Mouse (Mus musculus): ENCODE measurements at regions not wholly inside any gene's neighbourhood (a gene's known extent, or its start where the extent isn't known, plus 50 kb on each side); places are given as distances from the start of the nearest gene placed in this dataset.

DNA sequence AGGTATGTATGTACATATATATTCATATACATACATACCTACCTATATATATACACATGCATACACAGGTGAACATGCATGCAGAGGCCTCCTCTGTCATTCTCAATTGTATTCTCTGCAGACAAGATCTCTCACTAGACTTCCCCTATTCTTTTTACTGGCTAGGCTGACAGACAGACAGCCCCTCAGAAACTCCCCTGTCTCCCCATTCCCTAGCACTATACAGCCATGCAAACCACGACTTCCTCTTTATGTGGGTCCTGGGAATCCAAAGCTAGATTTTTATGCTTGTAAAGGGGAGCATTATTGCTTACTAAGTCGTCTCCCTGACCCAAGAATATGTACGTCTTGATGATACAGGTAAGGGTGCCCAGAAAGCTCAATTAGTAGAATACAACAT lies 86.9 kb downstream of the Fam124b start:
- no peak for DNase-seq (ENCODE audit: low spot score)

DNA sequence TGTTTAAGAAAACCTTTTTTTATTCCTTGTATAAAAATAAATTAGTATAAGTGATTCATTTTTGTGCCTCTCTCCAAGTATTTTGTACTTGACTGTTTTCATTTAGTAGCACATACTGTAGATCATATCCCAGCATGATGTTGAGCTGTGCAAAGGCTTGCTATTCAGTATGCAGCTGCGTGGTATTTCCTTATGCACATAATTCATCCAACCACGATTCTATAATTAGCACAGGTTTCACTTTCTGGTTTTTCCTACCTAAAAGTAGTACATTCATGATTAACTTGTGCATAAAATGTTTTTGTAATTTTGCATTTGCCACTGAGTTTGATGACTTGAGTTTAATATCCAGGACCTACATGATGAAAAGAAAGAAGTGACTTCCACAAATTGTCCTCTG lies 94.3 kb downstream of the Fam124b start:
- DNase-seq (ENCODE audit: low spot score) = no peak

GRCm38 (mm10) chr1:80115913-80116312 lies 102.4 kb downstream of the Fam124b start:
- no peak for DNase-seq (ENCODE audit: low spot score)

- no peak for DNase-seq (ENCODE audit: low spot score)
These were observed 110.4 kb downstream of the Fam124b start for GRCm38 (mm10) chr1:80107747-80108476.

- DNase-seq (ENCODE audit: low spot score) = peak; percentile 22
These were observed 112.0 kb downstream of the Fam124b start for GRCm38 (mm10) chr1:80106269-80106668.

GRCm38 (mm10) chr1:80098266-80098665 lies 120.0 kb downstream of the Fam124b start:
- DNase-seq (ENCODE audit: low spot score) = no peak

- no peak for DNase-seq (ENCODE audit: low spot score)
These were observed 126.5 kb downstream of the Fam124b start for GRCm38 (mm10) chr1:80091800-80092199.

DNA sequence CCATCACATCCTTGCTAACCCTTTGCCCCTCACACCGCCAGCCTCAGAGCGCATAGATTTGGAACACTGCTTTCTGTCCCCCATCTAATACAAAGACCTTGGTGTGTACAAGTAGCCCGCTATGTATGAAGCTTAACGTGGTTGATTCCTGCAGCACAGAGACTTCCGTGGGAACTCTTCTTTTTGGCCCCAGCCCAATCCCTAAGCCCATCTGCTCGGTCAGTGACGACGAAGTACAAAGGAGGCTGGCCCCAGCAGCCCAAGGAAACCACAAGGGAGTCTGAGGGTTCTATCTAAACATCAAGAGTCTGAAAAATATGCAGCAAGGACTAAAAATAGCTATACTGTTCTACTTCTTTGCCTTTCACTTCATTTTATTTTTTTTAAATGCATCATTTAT lies 126.9 kb downstream of the Fam124b start:
- DNase-seq (ENCODE audit: low spot score) = no peak

- no peak for DNase-seq (ENCODE audit: low spot score)
These were observed 129.6 kb downstream of the Fam124b start for GRCm38 (mm10) chr1:80088651-80089050.

- no peak for DNase-seq (ENCODE audit: low spot score)
These were observed 141.9 kb downstream of the Fam124b start for GRCm38 (mm10) chr1:80076357-80076756.

GRCm38 (mm10) chr1:80074376-80074775 lies 143.9 kb downstream of the Fam124b start:
- no peak for DNase-seq (ENCODE audit: low spot score)

DNA sequence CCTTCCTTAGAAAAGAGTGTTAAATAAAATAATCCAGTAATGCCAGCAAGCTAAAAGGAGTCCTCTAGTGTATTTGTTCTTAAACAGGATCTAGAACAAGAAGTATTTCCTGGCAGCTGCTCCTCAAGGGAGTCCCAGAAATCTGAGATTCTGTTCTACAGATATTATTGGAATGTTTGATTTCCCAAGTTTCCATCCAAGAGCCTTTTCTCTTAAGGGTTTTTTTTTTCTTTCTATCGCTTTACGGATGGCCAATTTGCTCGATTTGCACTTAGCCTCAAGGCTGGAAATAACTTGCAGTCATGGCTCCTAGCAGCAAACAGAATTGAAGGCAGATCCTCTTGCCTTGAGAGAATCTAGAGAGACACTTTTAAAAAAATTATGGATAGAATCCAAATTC lies 144.3 kb downstream of the Fam124b start:
- no peak for DNase-seq (ENCODE audit: low spot score)

DNA sequence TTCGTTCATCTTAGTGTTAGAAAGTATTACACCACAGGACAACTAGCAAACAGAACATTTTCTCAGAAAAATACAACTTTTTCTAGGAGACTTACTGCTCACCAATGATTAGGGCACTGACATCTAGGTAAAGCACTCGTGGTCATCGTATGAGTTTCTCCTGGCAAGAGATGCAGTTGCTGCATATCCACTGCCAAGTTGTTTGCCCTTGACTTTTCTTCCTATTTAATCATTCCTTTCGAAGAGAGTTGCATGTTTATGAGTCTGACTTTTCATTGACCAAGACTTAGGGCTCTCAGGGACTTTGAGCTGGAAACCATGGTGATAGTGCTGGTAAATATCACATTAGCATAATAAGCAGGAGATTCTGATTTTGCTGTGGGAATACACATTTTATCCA lies 149.1 kb downstream of the Fam124b start:
- no peak for DNase-seq (ENCODE audit: low spot score)

- DNase-seq (ENCODE audit: low spot score) = no peak
These were observed 156.2 kb downstream of the Fam124b start for GRCm38 (mm10) chr1:80062121-80062520.

DNA sequence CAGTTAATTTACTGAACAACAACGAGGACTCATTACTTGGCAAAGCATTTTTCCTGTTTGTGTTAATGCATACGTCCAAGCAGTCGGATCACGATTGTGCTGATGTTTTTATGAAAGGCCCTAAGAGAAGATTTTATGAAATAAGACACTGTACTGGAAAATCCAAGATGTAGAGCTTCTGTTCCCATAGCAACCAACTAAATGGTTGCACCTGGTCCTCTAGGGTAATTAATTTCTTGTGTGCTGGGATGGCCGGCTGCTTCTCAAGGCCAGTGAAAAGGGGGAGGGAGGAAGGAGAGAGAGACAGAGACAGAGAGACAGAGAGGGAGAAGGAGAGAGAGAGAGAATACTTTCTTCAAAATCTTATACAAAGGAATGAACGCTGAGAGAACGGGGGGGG lies 156.6 kb downstream of the Fam124b start:
- no peak for DNase-seq (ENCODE audit: low spot score)

- no peak for DNase-seq (ENCODE audit: low spot score)
These were observed 173.1 kb downstream of the Fam124b start for GRCm38 (mm10) chr1:80045141-80045540.

GRCm38 (mm10) chr1:80040409-80040808 lies 177.9 kb downstream of the Fam124b start:
- DNase-seq (ENCODE audit: low spot score) = no peak

DNA sequence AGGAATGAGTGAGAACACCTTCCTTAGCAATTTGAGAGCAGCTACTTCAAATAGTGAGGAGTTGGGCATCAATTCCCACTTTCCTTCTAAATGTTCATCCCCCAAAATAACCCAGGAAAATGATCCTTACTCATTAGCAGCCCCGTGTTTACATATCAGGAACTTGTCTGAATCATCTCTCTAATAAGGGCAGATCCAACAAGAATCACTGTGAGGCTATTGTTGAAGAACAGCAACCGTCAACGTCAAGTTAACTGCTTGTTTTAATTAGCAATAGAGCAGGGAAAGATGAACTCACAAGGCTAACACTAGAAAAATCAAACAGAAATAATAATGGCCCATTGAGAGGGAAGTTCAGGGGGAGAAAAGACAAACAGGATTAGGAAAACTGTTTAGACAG lies 178.4 kb downstream of the Fam124b start:
- no peak for DNase-seq (ENCODE audit: low spot score)

GRCm38 (mm10) chr1:80039161-80039560 lies 178.2 kb upstream of the Serpine2 start:
- DNase-seq (ENCODE audit: low spot score) = no peak

DNA sequence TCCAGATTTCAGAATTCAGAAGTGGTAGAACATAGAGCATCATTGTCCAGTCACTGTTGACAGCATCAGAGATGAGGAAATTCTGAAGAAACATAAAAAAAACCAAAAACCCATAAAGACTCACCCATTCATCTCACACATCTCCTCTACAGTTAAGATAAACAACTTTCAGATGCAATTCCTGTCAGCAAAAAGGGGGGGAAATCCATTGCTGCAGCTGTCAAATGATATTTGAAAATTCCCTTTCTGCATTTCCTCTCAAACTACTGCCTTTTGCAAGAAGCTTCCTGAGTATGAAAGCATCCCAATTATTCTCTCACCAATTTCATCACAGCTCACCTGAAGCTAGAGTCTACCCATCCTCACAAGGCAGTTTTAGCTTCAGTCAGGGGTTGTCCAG lies 177.1 kb upstream of the Serpine2 start:
- DNase-seq (ENCODE audit: low spot score) = no peak

DNA sequence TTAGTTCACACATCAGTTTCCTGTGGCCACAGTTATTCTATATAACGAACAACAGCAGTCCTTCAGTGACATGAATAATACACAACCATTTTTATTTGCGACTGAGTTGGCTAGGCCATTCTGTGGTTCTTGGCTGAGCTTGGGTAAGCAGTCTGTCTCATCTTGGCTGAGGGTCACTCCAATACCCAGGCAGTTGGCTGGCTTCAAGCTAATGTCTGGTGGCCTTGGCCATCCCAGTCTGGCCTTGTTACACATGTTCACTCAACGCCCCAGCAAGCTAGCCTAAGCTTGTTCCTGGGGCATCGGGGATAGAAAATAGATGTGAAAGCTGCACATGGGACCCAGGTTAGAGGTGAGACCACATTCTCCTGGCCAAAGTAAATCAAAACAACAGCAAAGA lies 175.5 kb upstream of the Serpine2 start:
- no peak for DNase-seq (ENCODE audit: low spot score)

DNA sequence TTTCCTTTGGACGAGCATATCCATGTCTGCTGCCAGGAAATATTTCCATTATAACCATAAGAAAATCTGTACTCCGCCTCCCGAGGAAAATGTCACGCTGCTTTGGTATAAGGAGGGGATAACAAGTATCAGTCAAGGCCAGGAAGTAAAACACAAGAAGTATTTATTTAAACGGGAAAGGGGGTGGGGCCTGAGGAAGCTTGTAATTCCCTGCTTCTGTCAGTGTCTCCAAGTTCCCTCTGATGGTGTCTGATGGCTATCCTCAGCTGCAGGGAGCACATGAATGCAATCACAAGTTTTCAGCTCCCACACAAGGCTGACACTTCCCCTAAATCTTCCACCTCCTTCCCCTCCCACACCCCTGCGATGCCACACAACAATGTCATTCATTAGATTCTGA lies 172.5 kb upstream of the Serpine2 start:
- DNase-seq (ENCODE audit: low spot score) = no peak

DNA sequence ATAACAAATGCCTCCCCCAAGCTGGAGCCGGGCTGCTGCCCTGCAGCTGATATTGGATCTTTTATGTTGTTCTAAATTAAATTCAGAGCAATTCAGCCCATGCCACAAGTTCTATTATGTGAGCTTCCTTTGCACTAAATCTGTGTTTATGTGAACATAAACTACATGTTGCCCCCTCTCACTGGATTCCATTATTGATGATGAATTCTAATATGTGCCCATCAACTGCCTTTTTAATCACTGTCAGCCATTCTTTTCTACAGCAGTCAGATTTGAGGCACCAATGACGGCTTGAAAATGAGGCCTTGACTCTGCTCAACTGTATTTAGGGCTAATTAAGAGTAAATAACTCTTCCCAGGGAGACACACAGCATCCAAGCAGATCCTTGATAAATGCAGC lies 172.1 kb upstream of the Serpine2 start:
- DNase-seq (ENCODE audit: low spot score) = no peak

GRCm38 (mm10) chr1:80032464-80032863 lies 171.5 kb upstream of the Serpine2 start:
- DNase-seq (ENCODE audit: low spot score) = no peak
